Mouse (Mus musculus): ENCODE measurements at regions not wholly inside any gene's neighbourhood (a gene's known extent, or its start where the extent isn't known, plus 50 kb on each side); places are given as distances from the start of the nearest gene placed in this dataset.
A peak's percentile ranks its signal among the peaks of the same experiment; 100 is the strongest.

GRCm38 (mm10) chr13:88144591-88144990 is 676.7 kb upstream of the Edil3 start:
- DNase-seq (ENCODE audit: low spot score in 2 of 2), result no peak

- DNase-seq (ENCODE audit: low spot score in 2 of 2), result peak in 1 of 2 experiments; percentile 6
Observed at GRCm38 (mm10) chr13:88186579-88186978, 634.7 kb upstream of the Edil3 start.

- DNase-seq (ENCODE audit: low spot score in 2 of 2), result no peak
Observed at GRCm38 (mm10) chr13:88201717-88202323, 619.5 kb upstream of the Edil3 start.

- DNase-seq (ENCODE audit: low spot score in 2 of 2), result no peak
Observed at GRCm38 (mm10) chr13:88240448-88240847, 580.8 kb upstream of the Edil3 start.
